Mouse (Mus musculus) fat pad, adult 2 months (tissue): ENCODE results near the gene Bean1.

Experiments used
- DNase-seq: peaks from one replicate; pipeline ENCODE4 v3.0.0-alpha.2; 2011; ENCODE audit warnings: low read depth, low spot score; ENCODE audit errors: extremely low read depth

The Bean1 gene

DNA sequence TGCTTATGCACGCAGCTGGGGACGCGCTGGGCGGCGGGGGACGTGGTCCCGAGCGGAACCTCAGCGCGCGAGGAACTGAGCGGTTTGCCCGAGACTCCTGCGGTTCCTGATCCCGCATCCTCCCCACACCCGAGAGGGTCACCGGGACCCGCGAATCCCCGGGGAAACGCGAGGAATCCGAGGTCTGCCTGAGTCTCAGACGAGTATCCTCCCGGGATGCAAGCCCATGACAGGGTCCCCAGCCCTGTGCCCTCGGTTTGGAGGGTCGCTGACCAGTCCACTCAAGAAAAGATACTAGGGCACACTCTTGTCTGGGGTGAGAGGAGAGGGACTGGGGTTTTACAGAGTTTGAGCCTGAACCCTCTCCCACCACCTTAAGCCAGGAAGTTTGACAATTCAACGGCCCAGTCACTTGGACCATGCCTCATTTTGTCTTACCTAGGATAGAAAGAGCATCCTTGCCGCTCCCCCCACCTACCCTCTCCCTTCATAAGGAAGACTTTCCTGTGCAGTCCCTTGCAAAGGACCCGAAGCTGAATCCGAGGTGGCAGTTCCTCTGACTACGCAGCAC is 893 bp downstream of the Bean1 start:
- no peak for DNase-seq

- DNase-seq, result no peak
These were observed 2.2 kb downstream of the Bean1 start for GRCm38 (mm10) chr8:104172420-104172819.

DNA sequence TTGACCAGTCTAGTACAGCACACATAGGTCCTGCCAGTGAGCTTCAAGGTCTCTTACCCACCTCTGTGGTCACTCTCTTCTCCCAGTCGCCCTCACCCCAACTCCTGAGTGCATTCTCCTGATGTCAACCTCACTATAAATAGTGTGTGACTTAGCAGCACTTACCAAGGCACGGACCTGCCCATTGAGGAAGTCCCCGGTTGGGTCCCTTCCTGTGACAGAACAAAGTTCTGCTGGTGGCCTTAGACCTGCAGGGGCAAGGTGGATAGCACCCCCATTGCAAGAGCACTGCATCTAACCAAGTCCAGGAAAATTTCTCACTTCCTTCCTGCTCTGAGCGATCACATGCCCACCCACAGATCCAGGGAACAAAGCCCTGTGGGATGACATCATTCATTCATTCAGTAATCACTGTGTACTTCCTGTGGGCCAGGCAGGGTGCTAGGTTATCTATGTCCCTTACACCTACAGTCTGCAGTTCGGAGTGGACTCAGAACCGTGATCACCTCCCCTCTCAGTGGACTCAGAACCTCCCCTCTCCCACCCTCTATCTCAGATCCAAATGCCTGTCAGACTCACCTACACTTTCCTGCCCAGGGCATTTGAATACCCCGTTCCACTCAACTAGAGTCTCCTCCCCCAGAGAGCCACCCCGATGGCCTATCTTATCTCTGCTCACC is 5.7 kb downstream of the Bean1 start:
- DNase-seq, result no peak

GRCm38 (mm10) chr8:104177054-104177453 is 6.8 kb downstream of the Bean1 start:
- DNase-seq, result no peak

GRCm38 (mm10) chr8:104184905-104185304 is 14.7 kb downstream of the Bean1 start:
- no peak for DNase-seq

DNA sequence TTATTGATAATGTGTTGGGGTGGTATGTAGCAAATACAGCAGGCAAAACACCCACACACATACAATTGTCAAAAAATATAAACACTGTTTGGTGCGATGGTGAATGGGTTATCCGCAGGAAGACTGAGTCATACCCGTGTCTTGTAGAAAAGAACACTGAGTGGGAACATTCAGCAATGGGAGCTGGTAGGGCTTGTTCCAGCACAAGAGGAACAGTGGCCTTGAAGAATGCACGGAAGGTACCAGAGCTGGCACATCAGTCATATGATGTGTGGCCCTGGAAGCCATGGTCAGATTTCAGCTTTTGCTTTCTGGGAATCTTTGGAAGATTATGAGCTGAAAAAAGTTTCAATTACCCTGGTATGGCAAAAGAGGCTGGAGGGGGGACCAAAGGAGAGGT is 16.6 kb downstream of the Bean1 start:
- no peak for DNase-seq

DNA sequence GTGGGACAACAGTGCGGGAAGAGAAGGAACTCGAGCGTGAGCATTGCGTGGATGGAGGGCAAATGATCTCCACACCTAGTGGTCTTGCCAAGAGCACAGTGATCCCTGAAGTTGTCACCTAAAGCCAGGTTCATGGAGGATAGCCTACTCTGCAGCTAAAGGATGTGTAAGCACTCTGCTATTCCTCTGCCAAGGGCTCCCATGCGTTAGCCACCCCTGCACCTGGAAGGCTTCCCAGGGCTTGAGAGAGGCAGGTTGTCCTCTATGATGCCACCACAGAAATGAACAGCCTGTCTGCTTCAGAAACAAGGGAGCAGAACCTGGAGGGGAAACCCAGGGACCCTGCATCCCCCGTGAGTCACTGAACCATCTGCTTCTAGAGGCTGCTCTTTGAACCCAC is 17.4 kb downstream of the Bean1 start:
- no peak for DNase-seq

- DNase-seq, result no peak
These were observed 18.2 kb downstream of the Bean1 start for GRCm38 (mm10) chr8:104188459-104188858.

DNA sequence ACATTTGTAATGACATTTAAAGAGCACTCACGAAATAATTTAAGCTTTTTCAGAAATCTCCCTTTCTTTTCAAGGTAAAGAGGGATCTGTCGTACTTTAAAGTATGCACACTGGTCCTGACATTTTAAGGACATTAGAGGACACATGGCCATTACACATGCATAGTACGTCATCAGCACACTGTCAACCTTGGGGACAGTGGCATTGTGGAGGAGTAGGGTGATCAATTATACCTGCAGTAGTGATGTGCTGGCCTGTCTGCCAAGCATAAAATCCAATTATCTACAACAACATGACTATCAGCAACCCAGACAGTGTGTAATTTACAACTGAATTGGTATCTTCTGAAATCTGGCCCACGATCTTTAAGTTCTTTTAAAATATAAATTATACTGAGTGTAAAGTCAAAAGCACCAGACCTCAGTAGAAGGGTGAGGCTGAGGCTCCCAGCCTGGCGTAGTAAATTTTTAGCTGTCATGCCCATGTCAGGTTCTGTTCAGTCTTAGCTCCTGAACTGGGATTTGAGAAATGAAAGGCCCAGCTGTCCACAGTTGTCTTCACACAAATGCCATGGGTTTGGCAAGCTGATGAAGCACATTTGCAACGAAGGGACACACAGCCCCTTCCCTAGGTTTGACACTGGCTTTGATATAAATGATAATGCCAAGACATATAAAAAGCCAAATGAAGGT is 20.7 kb downstream of the Bean1 start:
- DNase-seq, result no peak

DNA sequence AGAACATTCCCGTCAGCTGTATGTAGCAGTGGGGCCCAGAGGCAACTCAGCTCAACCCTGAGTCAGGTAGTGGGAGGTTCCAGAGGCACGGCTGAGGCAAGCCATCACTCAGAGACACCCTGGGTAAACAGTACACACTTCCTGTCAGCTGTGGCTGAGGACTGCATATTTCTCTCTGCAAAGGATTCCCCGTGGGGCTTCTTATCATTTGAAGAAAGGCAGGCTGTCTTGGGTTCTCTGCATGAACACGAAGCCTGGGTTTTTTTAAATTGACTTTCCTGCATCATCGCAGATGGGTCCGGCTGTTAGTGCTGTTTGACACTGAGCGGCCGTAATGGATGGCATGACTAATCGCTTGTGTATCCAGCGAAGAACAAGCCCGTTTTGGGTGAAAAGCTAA is 21.3 kb downstream of the Bean1 start:
- no peak for DNase-seq

DNA sequence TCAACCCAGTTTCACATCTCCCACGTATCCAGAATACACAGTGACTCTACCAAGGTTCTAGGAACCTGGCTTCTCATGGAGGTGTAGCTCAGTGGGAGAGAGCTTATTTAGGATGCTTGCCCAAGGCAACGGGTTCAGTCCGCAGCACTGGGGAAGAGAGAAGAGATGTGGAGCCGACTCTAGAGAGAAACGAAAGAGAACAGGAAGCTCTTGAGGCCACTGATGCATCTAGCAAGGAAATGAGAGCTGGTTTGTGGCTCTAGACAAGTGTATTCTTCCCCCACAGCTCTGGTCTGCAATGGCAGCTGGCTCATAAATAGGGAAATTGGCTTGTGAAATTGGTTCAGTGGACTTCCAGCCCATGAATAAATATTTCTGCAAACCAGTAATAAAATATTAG is 29.6 kb downstream of the Bean1 start:
- no peak for DNase-seq

DNA sequence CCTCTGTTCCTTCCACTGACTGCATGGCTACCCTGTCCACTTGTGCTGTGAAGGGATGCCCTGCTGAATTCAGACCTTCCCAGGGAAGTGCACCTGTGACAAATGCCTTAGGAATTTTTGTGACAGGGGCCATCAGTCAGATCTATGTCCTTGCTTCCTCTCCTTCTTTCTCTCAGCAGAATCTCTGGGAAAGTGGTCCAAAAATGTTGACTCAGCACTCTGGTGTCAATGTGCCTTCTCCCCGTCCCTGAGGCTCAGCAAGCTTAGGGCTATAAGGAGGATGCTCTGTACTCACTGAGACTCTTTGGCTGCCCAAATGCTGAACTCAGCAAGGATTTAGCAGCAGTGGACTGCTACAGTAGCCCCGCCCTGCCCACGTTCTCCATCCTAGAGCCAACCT is 31.4 kb downstream of the Bean1 start:
- no peak for DNase-seq

- no peak for DNase-seq
These were observed 32.1 kb downstream of the Bean1 start for GRCm38 (mm10) chr8:104202320-104202719.

DNA sequence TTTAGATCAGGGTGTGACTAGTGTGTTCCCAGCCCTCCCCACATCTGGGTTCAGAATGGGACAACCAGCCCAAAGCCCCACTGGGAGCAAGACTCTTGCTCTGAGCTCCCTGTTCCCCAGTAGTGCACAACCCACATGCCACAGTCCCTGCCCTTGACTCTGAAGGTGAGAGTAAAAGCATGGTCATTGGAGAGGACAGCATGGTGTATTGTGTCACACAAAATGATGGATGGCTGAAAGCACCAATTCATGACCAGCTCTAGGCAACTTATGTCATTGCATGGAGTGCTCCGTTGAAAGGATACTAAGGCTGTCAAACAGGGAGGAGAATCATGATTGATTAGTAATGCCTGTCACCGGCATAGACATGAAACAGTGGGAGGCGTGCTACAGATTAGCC is 35.0 kb downstream of the Bean1 start:
- no peak for DNase-seq

- no peak for DNase-seq
These were observed 47.4 kb downstream of the Bean1 start for GRCm38 (mm10) chr8:104217601-104218000.

DNA sequence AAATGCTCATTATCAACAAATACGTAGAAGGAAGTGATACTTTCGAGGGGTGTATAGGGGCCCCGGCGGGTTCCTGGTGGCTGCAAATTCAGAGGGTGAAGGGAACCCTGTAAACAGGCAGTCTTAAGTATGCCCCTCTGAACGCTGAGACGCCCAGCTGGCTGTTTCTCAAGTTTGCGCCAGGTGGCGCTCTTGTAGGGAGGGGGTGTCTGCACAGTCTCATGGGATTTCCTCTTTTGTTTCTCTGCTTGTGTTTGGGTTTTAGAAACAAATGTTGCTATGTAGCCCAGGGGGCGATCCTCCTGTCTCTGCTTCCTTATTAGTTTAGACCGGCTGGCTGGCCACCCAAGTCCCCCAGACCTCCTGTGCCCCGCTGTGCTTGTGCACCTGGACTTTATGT is 48.8 kb downstream of the Bean1 start:
- DNase-seq, result no peak

- no peak for DNase-seq
These were observed 49.6 kb downstream of the Bean1 start for GRCm38 (mm10) chr8:104219806-104220205.

DNA sequence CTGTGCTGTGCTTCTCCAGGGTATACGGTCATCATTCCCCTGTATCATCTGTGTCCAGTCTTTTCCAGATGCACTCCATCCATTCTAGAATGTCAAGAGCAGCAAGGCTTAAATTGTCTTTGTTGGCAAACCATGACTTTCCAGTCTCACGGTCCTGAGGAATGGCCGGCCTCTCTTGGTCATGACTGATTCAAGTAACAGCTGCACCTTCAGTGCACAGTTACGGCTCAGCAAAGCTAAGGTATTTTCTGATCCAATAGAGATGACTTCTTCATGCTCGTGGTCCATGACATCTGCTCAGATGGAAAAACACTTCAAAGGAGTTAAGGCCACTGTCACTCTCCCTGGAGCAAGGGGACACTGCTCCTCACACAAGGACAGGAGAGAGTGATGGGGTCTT is 56.8 kb downstream of the Bean1 start:
- no peak for DNase-seq

GRCm38 (mm10) chr8:104230377-104230776 is 60.1 kb downstream of the Bean1 start:
- DNase-seq, result no peak

- no peak for DNase-seq
These were observed 61.8 kb downstream of the Bean1 start for GRCm38 (mm10) chr8:104232039-104232438.

DNA sequence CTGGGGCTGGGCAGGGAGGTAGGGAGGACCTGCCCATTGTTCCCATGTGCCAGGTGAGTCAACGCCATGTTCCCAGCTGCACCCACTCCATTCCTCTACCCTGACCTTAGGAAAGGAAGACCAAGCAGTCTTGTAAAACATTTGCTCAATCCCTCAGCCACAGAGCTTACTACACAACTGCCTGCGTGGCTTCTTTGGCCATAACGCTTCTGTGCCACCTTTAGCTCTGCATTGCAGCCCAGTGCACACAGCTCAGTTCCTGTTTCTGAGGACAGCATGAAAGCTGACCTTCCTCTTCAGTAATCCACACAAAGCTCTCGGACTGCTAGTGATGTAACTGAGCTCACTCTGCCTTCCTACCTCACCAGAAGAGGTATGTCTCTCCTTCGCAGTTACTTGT is 62.7 kb downstream of the Bean1 start:
- DNase-seq, result no peak

- DNase-seq, result no peak
These were observed 64.3 kb downstream of the Bean1 start for GRCm38 (mm10) chr8:104234573-104234972.
